Mouse (Mus musculus) neural tube, embryonic 13.5 days (tissue): ENCODE results near the gene Actl6b. TPM values are rescaled to one million over a fixed set of nuclear protein-coding genes. Genes with fewer than 3 reads are reported as not detected.

Source experiments
- ATAC-seq: fragments of 200-750 bp; cut with Nextera tagmentation; 2 replicates; pipeline ENCODE4 v1.8.0; 2017; ENCODE audit warnings: low read depth, mild to moderate bottlenecking, moderate TSS enrichment, moderate library complexity
- H3K27ac ChIP-seq: fragments of 300-500 bp; sonication (generic); replicated peaks from 2 replicates; pipeline ENCODE4 v1.5.1; 2015; ENCODE audit warnings: moderate library complexity, mild to moderate bottlenecking, inconsistent platforms
- H3K27me3 ChIP-seq: fragments of 300-500 bp; sonication (generic); 2 replicates; pipeline ENCODE4 v1.6.1; 2015; ENCODE audit warnings: mild to moderate bottlenecking, inconsistent platforms
- H3K36me3 ChIP-seq: fragments of 300-500 bp; sonication (generic); 2 replicates; pipeline ENCODE4 v1.6.1; 2015; ENCODE audit warnings: mild to moderate bottlenecking, inconsistent platforms
- H3K4me1 ChIP-seq: fragments of 300-500 bp; sonication (generic); replicated peaks from 2 replicates; pipeline ENCODE4 v1.6.1; 2015; ENCODE audit warnings: inconsistent platforms
- H3K4me2 ChIP-seq: fragments of 300-500 bp; sonication (generic); 2 replicates; pipeline ENCODE4 v1.6.1; 2015; ENCODE audit warnings: inconsistent platforms, mild to moderate bottlenecking, moderate library complexity
- H3K4me3 ChIP-seq: fragments of 300-500 bp; sonication (generic); 2 replicates; pipeline ENCODE4 v1.5.1; 2015; ENCODE audit warnings: mild to moderate bottlenecking, inconsistent platforms
- H3K9ac ChIP-seq: fragments of 300-500 bp; sonication (generic); 2 replicates; pipeline ENCODE4 v1.6.1; 2015; ENCODE audit warnings: moderate library complexity, mild to moderate bottlenecking, inconsistent platforms
- H3K9me3 ChIP-seq: fragments of 300-500 bp; sonication (generic); 2 replicates; pipeline ENCODE4 v1.6.1; 2016; ENCODE audit warnings: inconsistent platforms
- WGBS: fragments of 180-500 bp; shearing (Covaris S2); methylation state at CpG from one replicate; pipeline ENCODE4 v1.1.7; 2015; 5-methylcytosine and 5-hydroxymethylcytosine counted together
- polyA plus RNA-seq: library from polyadenylated mRNA; unstranded; fragments of >200 nt; fragmentation: Nextera tagmentation; extraction: Ambion mirVana; gene quantifications from 2 replicates; pipeline ENCODE4 v1.2.1, GENCODE M21; 2015

Gene Actl6b
- polyA plus RNA-seq, 1 experiment from 2014 or later, result 222 TPM

DNA sequence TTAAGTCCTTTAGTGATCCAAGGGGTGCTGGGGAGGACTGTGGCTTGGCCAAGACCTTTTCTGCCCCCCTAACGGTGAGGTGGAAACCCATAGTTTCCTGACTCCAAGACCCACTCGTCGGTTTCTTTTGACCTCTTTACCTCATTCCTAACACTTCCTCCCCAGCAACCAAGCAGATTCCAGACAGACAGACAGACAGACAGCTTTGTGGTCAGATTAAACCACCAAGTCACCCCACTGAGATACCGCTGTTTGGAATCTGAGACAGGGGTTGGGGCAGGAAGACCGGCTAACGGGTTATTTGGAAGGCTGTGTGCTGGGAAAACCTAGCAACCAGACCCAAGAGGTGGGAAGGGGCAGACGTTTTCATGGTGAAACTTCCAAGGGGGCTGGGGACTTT is 16.9 kb downstream of the Actl6b start:
- H3K27me3 ChIP-seq, result peaks cover 8% of the 10 kb centered on the region
- no peak overlapping the region for H3K4me2 ChIP-seq
- no peak for ATAC-seq
- 63% methylated on average over 7 of the region's 7 CpGs for WGBS
- no peak overlapping the region for H3K4me3 ChIP-seq
- H3K27ac ChIP-seq, result no peak overlapping the region
- no peak overlapping the region for H3K9ac ChIP-seq
- no peaks in the 10 kb centered on the region for H3K9me3 ChIP-seq
- peaks cover 26% of the 10 kb centered on the region for H3K36me3 ChIP-seq
- H3K4me1 ChIP-seq, result 0 out of 2 replicates have a peak, but pooled peaks cover 6% of the 10 kb centered on the region

GRCm38 (mm10) chr5:137570691-137571586 is 17.6 kb downstream of the Actl6b start:
- no peak overlapping the region for H3K9ac ChIP-seq
- no peak overlapping the region for H3K4me2 ChIP-seq
- H3K27me3 ChIP-seq, result peaks cover 9% of the 10 kb centered on the region
- 84% methylated on average over 17 of the region's 17 CpGs for WGBS
- H3K4me3 ChIP-seq, result no peak overlapping the region
- 0 out of 2 replicates have a peak, but pooled peaks cover 6% of the 10 kb centered on the region for H3K4me1 ChIP-seq
- peaks cover 19% of the 10 kb centered on the region for H3K36me3 ChIP-seq
- ATAC-seq, result no peak
- H3K27ac ChIP-seq, result no peak overlapping the region
- H3K9me3 ChIP-seq, result no peaks in the 10 kb centered on the region

- Histone ChIP-seq H3K4me3 (peak overlapping the region; percentile 20; the same call in 1 of the 2 replicates), H3K27ac (no peak overlapping the region), H3K36me3 (no peaks in the 10 kb centered on the region), H3K27me3 (peaks cover 9% of the 10 kb centered on the region), H3K4me2 (peak overlapping the region; percentile 51), H3K9me3 (no peaks in the 10 kb centered on the region), H3K9ac (peak overlapping the region; percentile 54), H3K4me1 (0 out of 2 replicates have a peak, but pooled peaks cover 6% of the 10 kb centered on the region)
- ATAC-seq, result peak; percentile 63
- 7% methylated on average over 27 of the region's 27 CpGs for WGBS
Measured at GRCm38 (mm10) chr5:137574470-137574901, 21.2 kb downstream of the Actl6b start.

DNA sequence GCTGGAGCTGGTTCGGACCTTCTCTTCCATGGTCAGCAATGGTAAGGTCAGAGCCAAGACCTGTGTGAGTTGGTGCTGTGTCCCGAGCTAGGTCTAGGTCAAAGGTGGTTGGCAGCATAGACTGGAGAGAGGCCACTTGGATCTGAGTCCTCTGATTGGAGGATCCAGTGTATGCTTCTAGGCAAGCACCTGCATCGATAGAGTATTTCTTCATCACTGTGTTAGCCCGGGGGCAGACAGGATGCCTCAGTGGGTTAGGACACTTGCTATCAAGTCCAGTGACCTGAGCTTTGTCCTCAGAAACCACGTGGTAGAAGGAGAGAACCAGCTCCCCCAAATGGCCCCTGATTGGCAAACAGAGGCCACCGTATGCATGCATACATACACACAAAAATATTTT is 26.9 kb downstream of the Actl6b start:
- H3K27me3 ChIP-seq, result peaks cover 17% of the 10 kb centered on the region
- no peaks in the 10 kb centered on the region for H3K9me3 ChIP-seq
- H3K4me3 ChIP-seq, result no peak overlapping the region
- ATAC-seq, result no peak
- no peaks in the 10 kb centered on the region for H3K36me3 ChIP-seq
- no peak overlapping the region for H3K27ac ChIP-seq
- WGBS, result 81% methylated on average over 6 of the region's 6 CpGs
- H3K9ac ChIP-seq, result no peak overlapping the region
- H3K4me1 ChIP-seq, result peaks cover 20% of the 10 kb centered on the region
- no peak overlapping the region for H3K4me2 ChIP-seq

DNA sequence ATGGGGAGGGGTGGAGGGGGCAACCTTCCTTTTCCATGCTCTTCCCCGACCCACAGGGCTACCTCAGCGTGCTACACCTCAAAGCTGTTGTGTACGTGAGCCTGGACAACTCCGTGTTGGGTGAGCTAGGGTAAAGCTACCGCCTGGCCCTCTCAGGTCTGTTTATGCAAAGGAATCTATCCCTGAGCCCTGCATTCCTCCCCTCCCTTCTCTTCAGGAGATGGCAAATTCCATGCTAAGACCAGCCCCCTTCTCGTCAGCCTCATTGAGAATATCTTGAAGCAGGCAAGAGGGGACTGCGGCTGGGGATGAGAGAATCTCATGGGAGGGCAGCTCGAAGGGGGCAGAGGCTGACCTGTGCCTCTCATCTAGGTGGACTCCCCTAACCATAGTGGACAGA is 29.4 kb downstream of the Actl6b start:
- no peaks in the 10 kb centered on the region for H3K36me3 ChIP-seq
- H3K9me3 ChIP-seq, result no peaks in the 10 kb centered on the region
- H3K9ac ChIP-seq, result peak overlapping the region; percentile 67
- WGBS, result 43% methylated on average over 8 of the region's 8 CpGs
- no peak overlapping the region; the same call in 1 of the 2 replicates for H3K4me3 ChIP-seq
- H3K27me3 ChIP-seq, result peaks cover 17% of the 10 kb centered on the region
- H3K4me1 ChIP-seq, result peaks cover 20% of the 10 kb centered on the region
- 0 out of 2 replicates have a peak, but pooled peaks have one; percentile 20 for ATAC-seq
- H3K27ac ChIP-seq, result no peak overlapping the region
- peak overlapping the region; percentile 61 for H3K4me2 ChIP-seq

DNA sequence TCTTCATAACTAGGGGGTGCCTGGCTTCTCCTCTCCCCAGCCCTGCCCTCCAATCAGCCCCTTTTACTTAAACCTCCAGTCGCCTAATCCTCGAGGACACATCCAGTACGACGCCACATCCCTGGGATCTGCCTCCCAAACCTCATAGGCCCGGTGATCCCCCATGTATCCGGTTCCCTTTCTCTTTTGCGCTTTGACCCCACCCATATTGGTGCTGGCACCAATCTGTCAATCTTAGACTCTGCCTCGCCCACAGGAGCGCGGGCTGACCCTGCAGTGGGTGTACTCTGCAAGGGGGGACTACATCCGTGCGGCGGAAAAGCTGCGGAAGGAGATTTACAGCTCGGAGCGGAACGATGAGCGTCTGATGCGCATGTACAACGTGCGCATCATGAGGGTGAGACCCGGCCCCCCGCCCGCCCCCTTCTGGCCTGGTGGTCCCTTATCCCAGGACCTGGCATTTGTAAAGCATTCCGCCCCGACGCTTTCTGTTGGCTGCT is 30.4 kb downstream of the Actl6b start:
- 19% methylated on average over 27 of the region's 27 CpGs for WGBS
- Histone ChIP-seq H3K27ac (peak overlapping the region; percentile 73), H3K4me1 (peaks cover 20% of the 10 kb centered on the region), H3K9me3 (no peaks in the 10 kb centered on the region), H3K9ac (peak overlapping the region; percentile 67), H3K4me2 (peak overlapping the region; percentile 61), H3K4me3 (peak overlapping the region; percentile 38), H3K36me3 (no peaks in the 10 kb centered on the region), H3K27me3 (peaks cover 17% of the 10 kb centered on the region)
- ATAC-seq, result peak; percentile 84

DNA sequence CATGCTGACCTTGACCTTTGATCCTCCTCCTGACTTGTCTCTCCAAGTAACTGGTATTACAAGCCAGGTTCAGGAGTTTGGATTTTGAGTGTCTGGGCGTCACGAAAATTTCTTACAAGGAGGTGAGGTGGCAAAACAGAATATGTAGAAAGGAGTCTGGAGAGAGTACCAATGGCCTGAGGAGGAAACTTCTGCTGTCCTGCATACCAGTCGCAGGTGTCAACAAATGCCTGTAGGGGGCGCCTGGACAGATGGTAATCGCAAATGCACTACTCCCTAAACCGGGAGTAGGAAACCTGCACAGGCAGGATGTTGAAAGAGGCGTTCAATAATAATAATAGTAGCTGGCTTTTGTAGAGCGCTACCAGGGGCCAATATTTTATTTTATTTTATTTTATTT is 31.7 kb downstream of the Actl6b start:
- WGBS, result 33% methylated on average over 8 of the region's 8 CpGs
- Histone ChIP-seq H3K27ac (no peak overlapping the region), H3K36me3 (no peaks in the 10 kb centered on the region), H3K4me2 (no peak overlapping the region), H3K9me3 (no peaks in the 10 kb centered on the region), H3K27me3 (peaks cover 17% of the 10 kb centered on the region), H3K4me3 (no peak overlapping the region), H3K9ac (no peak overlapping the region), H3K4me1 (peaks cover 20% of the 10 kb centered on the region)
- ATAC-seq, result no peak

DNA sequence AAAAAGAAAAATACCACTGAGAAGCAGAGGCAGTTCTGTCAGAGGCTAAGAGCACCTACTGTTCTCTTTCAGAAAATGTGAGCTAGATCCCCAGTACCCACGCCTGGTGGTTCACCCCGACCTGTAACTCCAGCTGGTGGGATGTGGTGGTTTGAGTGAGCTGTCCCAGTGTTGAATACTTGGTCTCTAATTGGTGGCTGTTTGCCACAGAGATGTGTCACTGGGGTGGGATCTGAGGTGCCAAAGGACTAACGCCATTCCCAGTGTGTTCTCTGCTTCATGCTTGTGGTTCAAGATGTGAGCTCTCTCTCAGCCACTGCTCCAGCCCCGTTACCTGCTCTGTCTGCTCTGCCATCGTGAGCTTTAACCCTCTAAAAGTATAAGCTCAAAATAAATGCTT is 37.2 kb downstream of the Actl6b start:
- 75% methylated on average over 5 of the region's 5 CpGs for WGBS
- ATAC-seq, result no peak
- Histone ChIP-seq H3K4me3 (no peak overlapping the region), H3K4me1 (no peaks in the 10 kb centered on the region), H3K36me3 (no peaks in the 10 kb centered on the region), H3K27me3 (no peaks in the 10 kb centered on the region), H3K9me3 (no peaks in the 10 kb centered on the region), H3K27ac (no peak overlapping the region), H3K4me2 (no peak overlapping the region), H3K9ac (no peak overlapping the region)

DNA sequence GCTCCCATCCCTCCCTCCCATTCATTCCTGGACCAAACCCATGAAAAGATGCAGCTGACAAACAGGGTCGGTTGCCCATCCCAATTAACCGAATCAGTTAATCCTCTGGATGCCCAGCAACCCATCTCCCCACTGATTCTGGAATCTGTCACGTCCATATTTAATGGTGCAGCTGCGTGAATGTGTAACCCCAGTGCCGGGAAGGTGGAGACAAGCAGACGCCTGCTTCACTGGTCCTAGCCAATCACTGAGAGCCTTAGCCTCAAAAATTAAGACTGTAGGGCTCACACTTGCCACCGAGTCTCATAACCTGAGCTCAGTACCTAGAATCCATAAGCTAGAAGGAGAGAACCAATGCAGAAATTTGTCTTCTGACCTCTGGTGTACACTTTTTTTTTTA is 42.6 kb downstream of the Actl6b start:
- no peak overlapping the region for H3K4me2 ChIP-seq
- H3K9ac ChIP-seq, result no peak overlapping the region
- 79% methylated on average over 7 of the region's 7 CpGs for WGBS
- peaks cover 20% of the 10 kb centered on the region for H3K4me1 ChIP-seq
- H3K27me3 ChIP-seq, result no peaks in the 10 kb centered on the region
- H3K36me3 ChIP-seq, result peaks cover 17% of the 10 kb centered on the region
- no peak overlapping the region for H3K4me3 ChIP-seq
- no peak for ATAC-seq
- H3K9me3 ChIP-seq, result no peaks in the 10 kb centered on the region
- H3K27ac ChIP-seq, result no peak overlapping the region

- no peak for ATAC-seq
- no peaks in the 10 kb centered on the region for H3K27me3 ChIP-seq
- H3K9ac ChIP-seq, result 0 out of 2 replicates have a peak overlapping the region, but pooled peaks have one; percentile 1
- H3K4me3 ChIP-seq, result peak overlapping the region; percentile 15
- H3K36me3 ChIP-seq, result peaks cover 17% of the 10 kb centered on the region
- peaks cover 23% of the 10 kb centered on the region for H3K4me1 ChIP-seq
- no peaks in the 10 kb centered on the region for H3K9me3 ChIP-seq
- peak overlapping the region; percentile 39 for H3K4me2 ChIP-seq
- no peak overlapping the region for H3K27ac ChIP-seq
- WGBS, result 42% methylated on average over 30 of the region's 30 CpGs
Measured at GRCm38 (mm10) chr5:137596601-137597261, 43.4 kb downstream of the Actl6b start.

- 97% methylated on average over 6 of the region's 6 CpGs for WGBS
- no peak for ATAC-seq
- H3K36me3 ChIP-seq, result peaks cover 17% of the 10 kb centered on the region
- no peak overlapping the region for H3K27ac ChIP-seq
- peaks cover 32% of the 10 kb centered on the region for H3K4me1 ChIP-seq
- no peak overlapping the region for H3K4me3 ChIP-seq
- H3K9ac ChIP-seq, result no peak overlapping the region
- no peaks in the 10 kb centered on the region for H3K27me3 ChIP-seq
- no peaks in the 10 kb centered on the region for H3K9me3 ChIP-seq
- H3K4me2 ChIP-seq, result no peak overlapping the region
Measured at GRCm38 (mm10) chr5:137597625-137598024, 44.3 kb downstream of the Actl6b start.
